Mouse (Mus musculus): ENCODE data around the gene Mad1l1. TPM values are rescaled to one million over a fixed set of nuclear protein-coding genes. Genes with fewer than 3 reads are reported as not detected.

The Mad1l1 gene
- total RNA-seq, 2 experiments from 2014 or later, result 24.2 to 34.4 TPM

- DNase-seq (ENCODE audit: low spot score in 2 of 2), result peak; percentile 69 to 71
Observed at GRCm38 (mm10) chr5:140331615-140332512, 10.5 kb upstream of the Mad1l1 start, which contains the start of gene Mrm2. Gene Mrm2 (minus strand): TSS chr5:140331898.

GRCm38 (mm10) chr5:140324058-140324457, 2.7 kb upstream of the Mad1l1 start:
- no peak for DNase-seq (ENCODE audit: low spot score in 2 of 2)

DNA sequence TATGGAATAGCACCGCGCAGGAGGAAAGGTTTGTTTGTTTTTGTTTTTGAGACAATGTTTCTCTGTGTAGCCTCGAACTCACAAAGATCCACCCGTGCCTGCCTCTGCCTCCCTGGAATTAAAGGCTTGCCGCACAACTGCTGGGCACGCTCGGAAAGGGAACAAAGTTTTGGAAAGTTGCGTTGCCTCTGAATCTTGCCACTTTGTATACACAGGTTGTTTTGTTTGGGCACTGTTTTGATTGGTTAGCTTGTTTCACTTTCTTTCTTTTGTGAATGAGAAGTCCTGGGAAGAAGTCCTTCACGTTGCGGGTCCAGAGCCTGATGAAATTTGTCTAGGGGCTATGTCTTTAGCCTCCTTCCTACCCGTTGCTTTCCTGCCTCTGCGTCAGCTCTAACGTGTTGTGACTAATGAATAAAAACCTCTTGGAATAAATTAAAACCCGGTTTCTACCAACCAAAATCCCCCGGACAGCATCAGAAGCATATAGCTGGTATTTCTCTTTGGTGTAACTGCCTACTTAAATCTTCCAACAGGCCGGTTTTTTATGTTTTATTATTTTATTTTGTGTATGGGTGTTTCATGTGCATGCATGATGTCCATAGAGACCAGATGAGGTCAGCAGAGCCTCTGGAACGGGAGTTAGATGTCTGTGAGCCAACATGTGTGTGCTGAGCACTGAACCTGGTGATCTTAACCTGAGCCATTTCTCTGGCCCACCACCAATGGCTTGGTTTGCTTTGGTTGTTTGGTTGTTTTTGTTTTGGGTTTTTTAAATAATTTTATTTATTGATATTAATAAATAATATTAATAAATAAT, 614 bp upstream of the Mad1l1 start:
- no peak for DNase-seq (ENCODE audit: low spot score in 2 of 2)

- no peak for DNase-seq (ENCODE audit: low spot score in 2 of 2)
Observed at GRCm38 (mm10) chr5:140316716-140317115, 4.6 kb downstream of the Mad1l1 start.

- DNase-seq (ENCODE audit: low spot score in 2 of 2), result no peak
Observed at GRCm38 (mm10) chr5:140307602-140308001, 13.8 kb downstream of the Mad1l1 start.

- no peak for DNase-seq (ENCODE audit: low spot score in 2 of 2)
Observed at GRCm38 (mm10) chr5:140306016-140306415, 15.3 kb downstream of the Mad1l1 start.

DNA sequence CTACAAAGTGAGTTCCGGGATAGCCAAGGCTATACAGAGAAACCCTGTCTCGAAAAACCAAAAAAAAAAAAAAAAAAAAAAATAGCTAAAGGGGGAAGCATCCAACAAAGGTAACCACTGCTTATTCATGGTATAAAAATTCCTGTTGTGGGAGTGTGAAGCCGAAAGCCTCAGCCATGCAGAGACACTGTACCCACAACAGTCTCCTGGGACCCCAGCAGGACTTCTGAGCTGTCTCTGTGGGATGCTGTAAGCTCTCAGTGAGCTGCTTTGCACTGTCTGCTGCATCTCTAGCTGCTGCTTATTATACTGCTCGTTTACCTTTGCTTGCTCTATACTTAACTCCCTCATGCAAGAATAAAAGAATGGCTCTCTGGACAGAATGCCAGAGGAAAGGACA, 23.1 kb downstream of the Mad1l1 start:
- DNase-seq (ENCODE audit: low spot score in 2 of 2), result no peak

GRCm38 (mm10) chr5:140292152-140292551, 29.2 kb downstream of the Mad1l1 start:
- no peak for DNase-seq (ENCODE audit: low spot score in 2 of 2)

- no peak for DNase-seq (ENCODE audit: low spot score in 2 of 2)
Observed at GRCm38 (mm10) chr5:140289161-140289560, 32.2 kb downstream of the Mad1l1 start.

DNA sequence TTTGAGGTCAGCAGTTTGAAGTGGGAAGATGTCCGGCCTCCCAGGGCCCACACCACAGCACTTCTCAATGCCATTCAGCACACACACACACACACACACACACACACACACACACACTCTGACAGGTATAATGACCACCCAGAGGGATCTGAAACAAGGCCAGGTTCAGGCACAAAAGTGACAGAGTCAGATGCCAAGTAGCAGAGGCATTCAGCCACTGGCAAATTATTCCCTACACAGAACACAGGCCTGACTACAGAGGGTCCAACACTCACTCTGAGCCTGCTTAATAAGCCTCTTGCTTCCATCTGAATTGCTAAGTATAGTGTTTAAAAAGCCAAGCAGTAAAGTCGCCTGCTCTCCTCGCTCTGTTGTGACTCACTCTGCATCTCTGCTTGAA, 33.1 kb downstream of the Mad1l1 start:
- DNase-seq (ENCODE audit: low spot score in 2 of 2), result no peak

DNA sequence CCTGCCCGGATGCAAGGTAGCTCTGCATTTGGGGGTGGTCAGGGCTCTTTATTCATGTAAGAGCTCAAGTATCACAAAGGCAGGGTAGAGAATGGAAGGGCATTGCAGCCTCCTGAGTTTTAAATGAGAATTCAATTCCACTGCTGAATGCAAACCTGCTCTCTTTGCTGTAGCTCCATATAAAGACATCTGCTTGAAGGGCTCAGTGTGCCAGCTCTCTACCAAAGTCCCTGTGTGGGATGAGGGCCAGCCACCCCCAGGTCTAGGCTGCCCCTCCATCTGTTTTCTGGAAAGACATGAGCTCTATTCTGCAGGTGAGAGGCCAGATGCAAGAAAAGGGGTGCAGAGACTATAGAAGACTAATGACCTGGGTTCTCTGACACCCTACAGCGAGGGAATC, 36.6 kb downstream of the Mad1l1 start:
- no peak for DNase-seq (ENCODE audit: low spot score in 2 of 2)

GRCm38 (mm10) chr5:140284011-140284410, 37.3 kb downstream of the Mad1l1 start:
- no peak for DNase-seq (ENCODE audit: low spot score in 2 of 2)

GRCm38 (mm10) chr5:140282900-140283299, 38.5 kb downstream of the Mad1l1 start:
- DNase-seq (ENCODE audit: low spot score in 2 of 2), result no peak

- DNase-seq (ENCODE audit: low spot score in 2 of 2), result no peak
Observed at GRCm38 (mm10) chr5:140282376-140282775, 39.0 kb downstream of the Mad1l1 start.

DNA sequence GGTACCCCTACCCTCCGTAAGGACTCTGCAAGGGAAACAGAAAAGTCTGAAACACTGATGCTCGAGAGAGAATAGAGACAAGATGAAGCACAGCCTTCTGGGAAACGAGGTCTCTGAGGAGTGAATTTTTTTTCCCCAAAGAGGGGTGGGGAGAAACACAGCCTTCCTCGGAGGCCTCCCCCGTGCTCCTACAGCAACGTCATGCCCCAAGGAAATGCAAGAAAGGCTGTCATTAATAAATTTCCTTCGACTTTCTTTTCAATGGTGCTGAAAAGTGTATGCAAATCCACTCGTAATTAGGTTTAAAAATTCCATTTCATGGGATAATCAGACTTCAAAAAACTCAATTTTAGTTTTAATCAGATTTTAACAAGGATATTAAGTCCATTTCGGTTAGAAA, 41.1 kb downstream of the Mad1l1 start:
- no peak for DNase-seq (ENCODE audit: low spot score in 2 of 2)

GRCm38 (mm10) chr5:140276779-140277178, 44.6 kb downstream of the Mad1l1 start:
- DNase-seq (ENCODE audit: low spot score in 2 of 2), result no peak

DNA sequence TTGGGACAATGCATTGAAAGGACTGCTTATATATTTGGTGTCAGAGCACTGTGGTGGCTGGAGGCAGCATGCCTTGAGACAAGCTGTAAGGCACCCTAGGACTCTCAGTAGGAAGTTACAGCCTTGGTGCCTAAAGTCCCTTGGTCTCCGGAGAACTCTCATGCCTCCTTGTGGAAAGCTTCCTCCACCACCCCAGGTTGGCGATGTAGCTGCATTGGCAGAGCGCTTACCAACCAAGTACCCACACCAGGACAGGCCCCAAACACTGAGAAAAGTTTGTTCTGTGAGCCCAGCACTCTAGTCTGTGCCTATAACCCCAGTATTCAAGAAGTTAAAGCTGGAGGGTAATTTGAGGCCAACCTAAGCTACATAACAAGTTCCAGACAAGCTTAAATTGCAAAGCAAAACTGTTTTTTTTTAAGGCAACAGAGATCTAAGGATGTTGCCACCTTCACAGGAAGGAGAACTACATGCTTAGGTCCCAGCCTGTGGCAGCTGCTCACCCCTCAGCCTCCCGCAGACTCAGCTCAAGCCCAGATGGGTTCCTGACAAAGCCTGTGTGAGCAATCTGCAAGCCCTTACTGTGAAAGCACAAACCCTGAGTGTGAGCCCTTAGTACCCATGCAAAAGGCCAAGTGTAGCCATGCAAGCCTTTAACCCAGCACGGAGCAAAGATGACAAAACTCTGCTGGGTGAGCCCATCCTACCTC, 50.2 kb downstream of the Mad1l1 start:
- DNase-seq (ENCODE audit: low spot score in 2 of 2), result no peak

- DNase-seq (ENCODE audit: low spot score in 2 of 2), result no peak
Observed at GRCm38 (mm10) chr5:140268396-140268795, 53.0 kb downstream of the Mad1l1 start.

- DNase-seq (ENCODE audit: low spot score in 2 of 2), result no peak
Observed at GRCm38 (mm10) chr5:140267061-140267460, 54.3 kb downstream of the Mad1l1 start.

GRCm38 (mm10) chr5:140264825-140265575, 56.4 kb downstream of the Mad1l1 start:
- no peak for DNase-seq (ENCODE audit: low spot score in 2 of 2)
